Mouse (Mus musculus): ENCODE results near the gene Mtfr1l.

The Mtfr1l gene

DNA sequence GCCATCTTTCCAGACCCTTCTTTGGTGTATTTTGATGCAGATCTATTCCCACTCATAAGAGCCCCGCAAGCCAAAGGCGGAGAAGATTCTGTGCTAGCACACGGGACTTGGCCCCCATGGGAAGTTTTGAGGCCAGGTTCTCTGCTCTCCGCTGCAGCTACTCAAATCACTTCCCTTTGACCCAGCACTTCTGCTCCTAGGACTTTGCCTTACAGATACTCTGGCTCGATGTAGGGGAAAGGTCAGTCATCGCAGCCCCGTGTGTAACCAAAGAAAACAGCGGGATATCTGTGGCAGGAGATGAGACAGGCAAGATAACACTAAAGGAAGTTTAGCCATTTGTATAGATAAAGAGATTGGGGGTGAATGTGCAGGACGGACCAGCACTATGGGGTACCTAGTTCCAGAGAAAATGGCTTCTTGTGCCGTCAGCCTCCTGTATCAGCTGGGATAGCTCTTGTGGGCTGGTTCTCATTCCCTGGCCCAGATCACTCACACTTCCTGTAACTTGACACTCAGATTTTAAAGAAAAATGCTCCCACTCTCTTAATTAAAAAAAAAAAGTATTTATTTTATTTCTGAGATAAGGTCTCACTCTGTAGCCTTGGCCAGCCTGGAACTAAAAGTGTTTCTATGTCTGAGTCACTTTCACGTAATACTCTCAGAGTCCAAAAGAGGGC is 45.1 kb downstream of the Mtfr1l start:
- DNase-seq (ENCODE audit: low spot score in 2 of 2): no peak

DNA sequence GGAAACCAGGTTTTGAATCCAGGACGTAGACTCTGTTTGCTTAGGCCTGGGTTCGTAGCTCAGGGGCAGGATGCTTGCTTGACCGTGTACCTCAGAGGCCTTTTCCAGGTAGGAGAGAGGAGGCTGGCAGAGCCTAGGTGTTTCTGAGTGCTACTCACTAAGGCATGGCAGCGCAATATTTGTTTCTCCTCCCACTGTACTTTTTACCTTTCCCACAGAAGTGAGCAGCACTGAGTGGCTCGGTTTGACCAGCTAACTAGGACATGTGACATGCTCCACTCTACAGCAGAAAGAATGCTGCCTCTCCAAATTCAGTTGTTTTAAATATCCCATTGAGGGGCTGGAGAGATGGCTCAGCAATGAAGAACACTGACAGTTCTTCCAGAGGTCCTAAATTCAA is 47.0 kb downstream of the Mtfr1l start:
- no peak for DNase-seq (ENCODE audit: low spot score in 2 of 2)

DNA sequence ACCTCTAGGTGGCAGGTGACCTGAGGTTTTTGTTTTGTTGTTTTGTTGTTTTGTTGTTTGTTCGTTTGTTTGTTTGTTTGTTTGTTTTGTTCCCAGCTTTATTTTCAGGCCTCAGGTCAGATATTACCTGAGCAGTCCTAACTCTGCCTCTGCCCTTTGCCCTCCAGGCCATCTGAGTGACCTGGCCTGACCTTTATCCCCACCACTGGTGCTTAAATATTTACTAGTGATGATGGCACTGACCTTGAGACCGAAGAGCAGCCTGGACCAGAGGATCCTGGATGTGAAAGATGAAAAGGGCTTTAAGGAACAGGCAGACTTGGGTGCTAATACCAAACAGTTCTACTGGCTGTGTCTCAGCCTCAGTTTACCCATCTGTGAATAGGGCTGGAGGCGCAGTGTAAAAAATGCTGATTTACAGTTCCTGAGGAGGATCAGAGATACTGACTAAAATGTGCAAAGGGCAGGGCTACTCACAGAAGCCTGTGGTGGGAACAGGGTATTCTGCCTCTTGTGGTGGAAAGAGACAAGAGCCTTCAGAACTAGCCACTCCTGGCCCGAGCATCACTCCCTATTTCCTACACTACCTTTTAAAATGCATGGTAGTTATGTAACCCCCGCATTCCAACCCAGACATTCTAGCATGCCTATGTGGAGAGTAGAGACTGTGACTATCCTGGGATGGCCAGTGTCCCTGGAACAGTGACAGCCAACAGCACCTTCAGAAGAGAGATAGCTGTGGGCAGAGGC is 49.9 kb downstream of the Mtfr1l start:
- no peak for DNase-seq (ENCODE audit: low spot score in 2 of 2)

DNA sequence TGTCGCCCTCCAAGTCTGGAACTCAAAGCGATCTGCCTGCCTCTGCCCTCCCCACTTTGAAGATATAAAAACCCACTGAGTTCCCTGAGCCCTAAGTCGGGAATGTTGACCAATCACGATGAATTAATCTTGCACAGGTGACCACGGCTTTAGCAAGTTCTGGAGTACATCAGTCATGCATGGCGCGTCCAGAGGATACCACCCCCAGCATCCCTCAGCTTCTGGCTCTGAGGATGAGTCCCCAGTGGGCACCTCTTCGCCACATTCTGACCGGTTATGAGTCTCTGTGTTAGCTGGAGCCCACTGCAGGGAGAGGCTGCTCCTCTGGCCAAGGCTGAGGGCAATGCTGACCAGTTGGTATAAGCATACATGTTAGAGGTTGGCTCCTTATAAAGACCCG is 51.0 kb downstream of the Mtfr1l start:
- no peak for DNase-seq (ENCODE audit: low spot score in 2 of 2)

DNA sequence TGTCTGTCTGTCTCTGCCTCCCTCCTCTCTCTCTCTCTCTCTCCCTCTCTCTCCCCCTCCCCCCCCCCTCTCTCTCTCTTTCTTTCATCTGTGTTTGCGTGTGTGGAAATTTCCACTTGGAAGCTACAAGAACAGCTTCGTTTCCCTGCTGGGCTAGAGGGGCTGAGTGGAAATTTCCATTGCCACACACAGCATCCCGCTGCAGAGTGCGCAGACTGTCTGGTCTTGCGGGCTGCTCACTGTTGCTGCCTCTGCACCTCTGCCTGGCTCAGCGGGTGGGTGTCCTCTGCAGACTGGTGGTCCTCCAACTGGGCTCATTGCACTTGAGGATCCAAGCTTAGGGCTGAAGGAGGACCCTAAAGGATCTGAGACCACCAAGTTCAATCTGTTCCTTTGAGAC is 51.5 kb downstream of the Mtfr1l start:
- peak; percentile 66 to 68 for DNase-seq (ENCODE audit: low spot score in 2 of 2)

DNA sequence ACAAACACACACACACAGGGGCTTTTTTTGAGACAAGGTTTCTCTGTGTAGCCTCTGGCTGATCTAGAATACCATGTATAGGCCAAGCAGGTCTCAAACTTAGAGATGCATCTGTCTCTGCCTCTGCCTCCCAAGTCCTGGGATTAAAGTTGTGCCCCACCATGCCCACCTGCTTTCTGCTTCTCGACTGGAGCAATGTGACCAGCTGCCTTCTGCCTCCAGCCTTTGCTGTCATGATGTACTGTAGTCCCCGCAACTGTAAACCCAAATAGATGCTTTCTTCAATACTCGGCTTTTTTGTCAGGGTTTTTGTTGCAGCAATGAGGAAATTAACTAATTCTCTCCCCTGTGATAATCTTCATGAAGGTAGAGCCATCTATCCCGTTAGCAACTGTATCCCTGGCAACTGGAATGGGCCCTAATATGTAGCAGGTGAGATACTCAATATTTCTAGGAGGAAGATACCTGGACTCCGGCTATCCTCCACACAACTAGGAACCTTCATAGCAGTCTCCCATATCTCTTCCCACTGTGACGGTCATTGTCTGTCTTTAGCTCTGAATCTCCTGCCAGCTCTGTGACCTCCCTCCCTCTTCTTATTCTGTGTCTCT is 52.0 kb downstream of the Mtfr1l start:
- DNase-seq (ENCODE audit: low spot score in 2 of 2): no peak

DNA sequence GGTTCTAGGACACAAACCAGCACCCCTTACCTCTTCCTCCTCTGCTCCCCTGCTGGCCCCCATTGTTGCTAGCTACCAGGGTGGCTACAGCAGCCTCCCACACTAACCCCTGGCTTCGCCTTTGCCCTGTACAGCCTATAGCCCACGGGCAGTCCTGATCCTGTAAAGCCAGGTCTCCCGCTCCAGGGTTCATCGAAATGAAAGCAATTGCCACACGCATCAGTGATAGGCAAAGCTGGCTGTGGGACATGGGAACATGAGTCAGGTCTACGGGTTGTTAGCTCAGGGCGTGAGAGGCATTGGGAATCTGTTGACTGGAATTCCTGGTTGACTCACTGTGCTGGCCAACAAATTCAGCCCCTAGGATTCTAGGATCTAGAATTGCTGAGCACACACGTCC is 52.7 kb downstream of the Mtfr1l start:
- DNase-seq (ENCODE audit: low spot score in 2 of 2): no peak

DNA sequence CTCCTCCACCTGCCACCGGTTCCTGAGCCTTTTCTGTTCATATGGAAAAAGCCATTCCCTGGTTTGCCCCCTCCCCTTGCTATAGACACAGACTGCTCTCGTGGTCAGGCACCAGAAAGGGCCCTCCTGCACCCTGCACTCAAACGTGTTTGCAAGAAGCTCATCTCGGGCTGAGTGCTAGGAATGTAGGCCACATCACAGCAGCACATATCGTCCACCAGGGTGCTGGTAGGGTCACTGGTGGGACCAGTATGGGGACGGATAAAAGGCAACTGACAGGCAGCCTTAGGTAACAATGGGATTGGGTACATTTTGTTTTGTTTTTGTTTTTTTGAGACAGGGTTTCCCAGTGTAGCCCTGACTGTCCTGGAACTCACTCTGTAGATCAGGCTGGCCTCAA is 53.9 kb downstream of the Mtfr1l start:
- DNase-seq (ENCODE audit: low spot score in 2 of 2): no peak

DNA sequence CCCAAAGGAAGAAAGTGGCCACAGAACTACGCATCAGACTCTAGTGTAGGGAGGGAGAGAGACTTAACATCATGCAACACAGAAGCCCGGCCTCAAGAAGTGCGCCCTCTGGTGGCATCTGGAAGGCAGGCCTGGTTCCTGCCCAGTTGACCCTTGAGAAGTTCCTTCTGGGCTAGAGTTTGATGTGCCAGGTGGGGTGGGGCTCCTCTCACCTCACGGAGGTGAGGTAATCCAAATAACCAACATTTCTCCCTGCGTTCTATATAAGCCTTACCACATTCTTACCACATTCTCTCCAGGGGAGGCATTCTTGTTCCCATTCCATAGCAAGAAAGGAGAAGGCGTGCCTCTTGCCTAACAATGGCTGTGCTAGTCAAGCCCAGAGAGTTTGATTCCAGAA is 54.3 kb downstream of the Mtfr1l start:
- DNase-seq (ENCODE audit: low spot score in 2 of 2): peak; percentile 77

DNA sequence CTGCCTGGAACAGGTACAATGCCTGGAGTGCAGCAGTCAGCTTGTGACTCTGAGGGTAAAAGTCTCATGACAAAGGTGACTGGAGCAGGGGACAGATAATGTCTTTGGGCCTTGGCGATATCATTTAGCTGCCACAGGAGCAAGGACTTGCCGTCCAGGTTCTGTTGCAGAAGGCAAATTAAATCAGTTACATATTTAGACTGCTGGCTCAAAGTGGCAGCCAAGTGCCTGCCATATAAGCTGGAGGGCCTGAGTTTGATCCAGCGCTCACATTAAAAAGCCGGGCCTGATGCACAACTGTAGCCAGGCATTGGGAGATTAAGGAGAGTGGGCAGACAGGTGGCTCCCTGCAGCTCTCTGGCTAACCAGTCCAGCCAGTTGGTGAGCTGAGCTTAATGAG is 55.3 kb downstream of the Mtfr1l start:
- DNase-seq (ENCODE audit: low spot score in 2 of 2): no peak

DNA sequence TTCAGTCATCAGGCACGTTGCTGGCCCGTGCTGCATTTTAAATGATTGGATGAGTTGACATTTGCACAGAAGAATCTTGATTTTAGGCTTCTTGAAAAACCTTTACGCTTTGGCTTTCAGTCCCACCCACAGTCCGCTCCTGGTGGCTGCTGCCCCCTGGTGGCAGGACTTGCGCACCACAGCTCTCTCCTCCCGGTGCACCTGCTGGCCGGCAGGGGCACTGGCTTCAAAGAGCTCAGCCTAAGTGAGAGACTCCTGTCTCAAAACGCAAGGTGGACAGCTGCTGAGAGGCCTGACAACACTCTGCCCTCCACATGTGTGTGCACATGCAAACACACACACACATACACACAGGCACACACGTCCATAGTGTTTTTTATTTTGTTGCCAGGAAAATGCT is 57.2 kb downstream of the Mtfr1l start:
- peak; percentile 92 to 98 for DNase-seq (ENCODE audit: low spot score in 2 of 2)

DNA sequence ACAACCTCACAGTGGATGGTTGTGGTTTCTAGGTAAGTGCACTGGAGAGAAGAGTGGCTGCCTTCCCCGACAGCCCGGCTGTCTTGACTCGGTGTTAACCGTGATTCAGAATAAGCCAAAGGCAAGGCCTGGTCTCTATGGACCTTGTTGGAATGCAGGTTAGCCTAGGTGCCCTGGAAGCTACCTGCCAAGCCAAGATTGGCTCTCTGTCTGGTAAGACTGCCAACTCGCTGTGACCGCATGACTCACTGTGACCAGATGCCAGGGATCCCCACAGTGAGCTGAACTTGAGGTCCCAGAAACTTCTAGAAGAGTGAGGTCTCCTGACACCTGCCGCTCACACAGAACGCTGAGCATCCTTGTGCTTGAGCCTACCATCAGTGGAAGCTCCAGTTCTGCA is 58.3 kb downstream of the Mtfr1l start:
- DNase-seq (ENCODE audit: low spot score in 2 of 2): no peak

All from right cerebral cortex, adult 2 months (tissue).